Mouse (Mus musculus) kidney, postnatal 10 days (tissue): Measurements from ENCODE around the gene Casp9.

Source experiments
- DNase-seq: peaks from one replicate; pipeline ENCODE4 v3.0.0; 2021; ENCODE audit warnings: mixed read lengths

Gene Casp9

DNA sequence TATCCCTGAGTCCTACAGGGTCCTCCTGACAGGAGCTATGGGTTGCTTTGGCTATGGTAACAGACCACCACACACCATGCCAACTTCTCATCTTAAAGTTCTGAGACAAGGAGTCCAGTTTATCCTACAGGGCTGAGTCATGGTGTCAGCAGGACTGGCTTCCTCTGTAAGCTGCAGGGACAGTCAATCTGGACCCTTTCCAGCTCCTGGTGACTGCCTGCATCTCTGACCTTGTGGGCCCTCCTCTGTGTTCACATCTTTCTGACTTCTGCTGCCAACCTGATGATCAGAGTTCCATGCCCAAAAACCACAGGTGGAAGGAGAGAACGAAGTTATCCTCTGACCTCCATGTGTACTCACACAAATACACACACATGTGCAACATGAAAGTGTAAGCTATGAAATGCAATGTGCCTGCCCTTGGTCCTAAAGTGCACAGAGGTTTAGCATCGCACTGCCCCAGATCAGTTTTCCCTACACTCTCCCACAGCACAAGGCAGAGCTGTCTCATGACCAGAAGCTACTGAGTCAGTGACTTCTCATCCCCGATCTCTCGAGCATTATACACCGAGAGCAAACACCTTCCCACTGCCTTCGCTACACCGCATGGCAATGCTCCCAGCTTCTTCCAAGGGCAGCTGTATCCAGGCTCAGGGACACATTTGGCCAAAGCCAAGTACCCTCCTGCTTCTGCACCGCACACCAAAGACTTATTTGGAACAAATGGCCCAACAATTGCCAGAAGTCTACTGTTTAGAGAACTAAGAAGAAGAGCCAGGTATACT lies 12.0 kb upstream of the Casp9 start:
- no peak for DNase-seq

DNA sequence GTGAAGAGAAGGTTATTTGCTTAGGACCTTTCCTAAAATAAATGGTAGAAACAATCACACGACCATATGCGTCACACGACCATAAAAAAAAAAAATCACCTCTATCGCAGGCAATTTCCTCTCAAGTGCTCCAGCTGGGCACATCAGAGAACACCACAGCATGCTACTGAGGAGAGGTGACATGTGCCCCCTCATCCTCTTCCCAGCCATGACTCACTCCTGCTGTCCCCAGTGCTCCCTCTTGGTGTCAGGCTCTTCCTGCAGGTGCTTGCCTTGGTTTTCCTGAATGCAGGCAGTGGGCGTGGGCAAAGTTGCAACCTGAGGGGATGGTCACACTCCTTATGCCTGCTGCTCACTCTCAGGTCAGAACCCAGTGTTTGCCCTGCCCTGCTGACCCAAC lies 8.6 kb upstream of the Casp9 start:
- DNase-seq, result no peak

DNA sequence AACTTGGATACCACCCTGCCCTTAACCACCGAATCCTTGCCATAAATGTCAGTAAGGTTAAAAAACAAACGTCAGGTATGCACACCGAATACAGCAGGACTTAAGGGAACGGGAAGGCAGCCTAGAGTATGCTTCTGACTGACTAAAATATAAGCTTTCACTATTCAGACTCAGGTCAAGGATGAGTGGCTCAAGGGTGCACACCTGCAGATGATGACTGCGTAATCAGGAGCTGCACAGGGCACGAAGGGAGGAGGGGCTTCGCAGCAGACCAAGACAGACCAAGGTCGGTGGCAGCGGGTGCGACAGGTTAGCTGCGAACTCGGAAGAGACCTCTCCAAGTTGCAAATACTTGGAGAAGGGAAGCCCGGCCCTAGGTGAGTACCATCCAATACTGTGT lies 7.3 kb upstream of the Casp9 start:
- no peak for DNase-seq

DNA sequence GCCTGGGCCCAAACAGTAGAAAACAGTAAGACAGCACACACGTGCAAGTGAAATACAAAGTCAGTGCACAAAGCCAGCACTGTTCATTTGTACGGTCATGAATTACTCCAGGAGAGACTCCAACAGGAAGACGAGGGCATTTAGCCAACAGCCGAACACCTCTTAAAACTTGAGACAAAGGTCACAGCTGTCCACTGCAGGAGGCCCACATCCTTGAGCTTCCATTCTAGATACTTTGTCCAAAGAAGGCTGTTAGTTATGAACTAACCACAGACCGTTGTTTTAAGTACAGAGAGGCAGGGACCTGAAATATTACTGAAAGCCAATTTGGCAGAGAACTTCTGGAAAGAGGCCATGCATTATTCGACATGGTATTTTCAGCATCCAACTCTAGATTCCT lies 6.4 kb upstream of the Casp9 start:
- peak; percentile 61 for DNase-seq

DNA sequence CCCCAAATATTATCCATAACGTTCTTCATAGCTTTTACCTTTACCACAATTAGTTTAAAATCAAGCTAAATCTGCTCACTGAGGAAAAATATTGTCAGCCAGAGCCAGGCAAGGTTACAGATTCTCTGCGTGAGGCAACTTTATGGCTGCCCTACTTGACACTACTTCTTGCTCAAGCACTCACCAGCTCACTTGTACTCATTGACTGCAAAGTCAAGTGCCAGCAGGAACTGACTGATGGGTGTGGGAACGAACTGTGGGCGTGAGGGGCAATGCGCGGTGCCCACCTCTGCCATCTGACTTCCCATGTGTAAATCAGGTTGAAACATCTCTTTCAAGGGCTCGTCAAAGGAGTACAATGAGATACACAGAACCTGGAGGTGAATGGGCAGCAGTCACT lies 6.0 kb upstream of the Casp9 start:
- DNase-seq, result no peak

DNA sequence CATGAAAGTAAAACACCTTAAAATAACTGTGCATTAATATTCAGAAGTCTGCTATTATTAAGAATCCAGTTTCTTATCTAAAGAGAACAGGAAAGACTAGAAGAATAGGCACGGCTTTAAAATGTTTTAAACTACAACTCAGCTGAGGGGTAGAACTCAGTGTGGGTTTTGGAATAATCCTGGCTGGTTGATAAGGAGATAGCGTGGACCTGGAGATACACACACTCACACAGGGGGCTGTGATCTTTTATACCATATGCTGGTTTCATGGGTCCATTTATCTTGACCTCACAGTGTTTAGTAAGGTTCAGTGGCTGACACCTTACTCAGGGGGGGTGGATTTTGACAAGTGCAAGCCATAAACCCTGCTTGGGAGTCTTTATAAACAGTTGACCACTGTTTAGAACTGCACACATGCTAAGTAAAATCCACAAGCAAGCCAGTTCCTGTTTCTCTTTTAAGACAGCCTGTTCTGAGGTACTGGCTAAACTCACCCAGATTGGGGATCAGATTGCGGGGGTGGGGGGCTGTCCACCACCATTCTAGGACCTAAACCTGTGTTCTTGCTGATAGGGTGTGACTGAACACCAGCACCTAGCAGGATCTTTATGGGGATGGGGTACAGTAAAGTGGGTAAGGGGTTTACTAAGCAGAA lies 3.7 kb upstream of the Casp9 start:
- no peak for DNase-seq

DNA sequence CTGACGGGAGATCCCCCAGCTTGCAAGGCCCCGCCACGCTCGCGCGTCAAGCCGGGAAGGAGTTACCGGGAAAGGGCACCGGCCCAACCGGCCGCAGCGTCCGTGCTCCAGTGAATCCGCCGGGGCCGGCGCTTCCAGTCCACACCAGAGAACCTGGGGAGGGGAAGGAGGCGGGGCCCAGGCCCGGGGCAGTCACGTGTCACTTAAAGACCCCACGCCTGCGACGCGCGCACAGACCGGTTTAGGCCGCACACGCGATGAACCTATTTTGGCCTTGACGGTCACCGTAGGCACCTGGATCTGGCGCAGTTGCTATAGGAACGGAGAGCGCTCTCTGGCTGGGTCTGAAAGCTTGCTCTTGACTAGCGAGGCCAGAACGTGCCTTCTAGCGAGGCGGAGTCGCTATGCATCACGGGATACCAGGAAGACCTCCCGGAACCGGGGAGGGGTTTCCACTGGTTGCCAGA lies 2.9 kb upstream of the Casp9 start, which contains the start of gene Dnajc16:
Dnajc16 (minus strand) TSS at position 408 of the 467 bp plus-strand sequence.
- peak; percentile 98 for DNase-seq

DNA sequence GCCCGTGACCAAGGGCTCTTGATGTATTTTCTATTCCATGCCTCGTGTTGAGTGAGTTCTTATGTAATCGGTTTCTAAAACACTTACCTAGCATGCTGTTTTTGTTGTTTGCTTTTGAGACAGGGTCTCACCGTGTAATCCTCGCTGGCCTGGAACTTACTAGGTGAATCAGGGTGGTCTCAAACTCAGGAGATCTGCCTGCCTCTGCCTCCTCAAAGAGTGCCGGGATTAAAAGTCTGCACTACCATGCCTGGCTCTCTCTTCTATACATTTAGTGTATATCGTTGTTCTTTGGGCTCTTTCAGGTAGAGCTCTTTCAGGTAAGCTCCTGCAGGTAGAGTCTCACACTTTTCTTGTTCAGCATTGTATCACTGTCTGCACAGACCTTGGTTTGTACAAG lies 1.9 kb upstream of the Casp9 start:
- DNase-seq, result no peak

DNA sequence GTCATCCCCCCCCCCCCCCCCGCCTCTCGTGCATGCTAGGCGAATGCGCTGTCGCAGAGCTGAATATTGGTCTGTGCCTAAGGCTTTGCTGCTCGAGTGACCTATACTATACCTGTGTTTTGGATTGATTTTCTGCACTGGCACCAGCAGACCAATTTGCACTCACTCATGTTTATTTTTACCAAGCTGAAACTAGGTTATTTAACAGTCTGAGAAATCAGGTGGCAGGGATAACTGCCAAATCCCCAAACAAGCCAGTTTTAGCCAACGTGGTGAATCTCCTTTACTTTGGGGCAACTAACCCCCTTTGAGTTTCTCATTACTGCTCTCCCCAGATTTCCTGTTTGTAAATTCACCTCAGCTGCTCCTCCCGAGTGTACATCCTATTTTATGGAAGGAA lies 1.5 kb upstream of the Casp9 start:
- no peak for DNase-seq

DNA sequence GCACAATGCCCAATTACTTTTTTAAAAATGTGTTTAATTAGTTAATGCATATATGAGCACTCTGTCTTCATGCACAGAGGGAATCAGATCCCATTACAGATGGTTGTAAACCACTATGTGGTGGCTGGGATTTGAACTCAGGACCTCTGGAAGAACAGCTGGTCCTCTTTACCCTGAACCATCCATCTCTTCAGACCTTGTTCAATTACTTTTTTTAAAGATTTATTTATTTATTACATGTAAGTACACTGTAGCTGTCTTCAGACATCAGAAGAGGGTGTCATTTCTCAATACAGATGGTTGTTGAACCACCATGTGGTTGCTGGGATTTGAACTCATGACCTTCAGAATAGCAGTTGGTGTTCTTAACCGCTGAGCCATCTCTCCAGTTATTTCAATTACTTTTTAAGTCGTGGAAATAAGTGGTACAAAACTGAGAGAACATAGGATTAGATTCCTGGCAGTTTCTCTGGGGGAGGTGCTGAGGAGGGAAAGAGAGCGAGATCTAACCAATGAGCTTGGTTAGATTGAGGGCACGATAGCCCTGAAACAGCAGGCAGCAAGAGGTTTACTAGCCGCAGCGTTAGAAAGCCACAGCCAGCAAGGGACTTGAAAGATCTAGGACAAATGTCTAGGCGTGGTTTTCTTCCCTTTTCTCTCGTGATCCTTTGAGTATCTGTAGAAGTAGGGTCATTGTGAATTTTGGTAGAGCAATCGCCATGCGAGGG lies 694 bp upstream of the Casp9 start:
- no peak for DNase-seq

DNA sequence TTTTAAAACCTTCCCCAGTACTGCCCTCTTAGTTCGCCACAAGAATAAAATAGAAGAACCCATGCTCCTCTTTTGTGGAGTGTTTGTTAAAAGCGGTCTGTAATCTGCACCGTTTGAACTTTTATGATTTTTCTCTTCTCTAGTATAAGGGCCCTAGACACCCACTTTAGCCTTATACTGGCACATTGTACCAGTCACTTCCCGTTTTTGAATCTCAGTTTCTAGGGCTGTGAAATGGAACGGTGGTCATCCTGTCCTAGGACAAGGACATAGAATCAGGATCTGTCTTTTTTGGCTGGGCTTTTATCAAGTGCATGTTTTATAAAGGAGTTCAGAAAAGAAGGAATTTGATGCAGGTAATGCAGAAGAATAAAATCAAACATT lies 732 bp downstream of the Casp9 start:
- no peak for DNase-seq

DNA sequence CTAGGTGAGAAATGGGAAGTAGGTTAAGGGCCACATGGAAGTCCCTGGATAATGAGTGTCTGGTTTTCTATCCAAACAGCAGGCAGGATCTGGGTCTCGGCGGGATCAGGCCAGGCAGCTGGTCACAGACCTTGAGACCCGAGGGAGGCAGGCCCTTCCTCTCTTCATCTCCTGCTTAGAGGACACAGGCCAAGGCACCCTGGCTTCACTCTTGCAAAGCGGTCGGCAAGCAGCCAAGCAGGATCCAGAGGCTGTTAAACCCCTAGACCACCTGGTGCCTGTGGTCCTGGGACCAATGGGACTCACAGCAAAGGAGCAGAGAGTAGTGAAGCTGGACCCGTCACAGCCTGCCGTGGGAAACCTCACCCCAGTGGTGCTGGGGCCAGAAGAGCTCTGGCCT lies 2.9 kb downstream of the Casp9 start:
- peak; percentile 24 for DNase-seq

DNA sequence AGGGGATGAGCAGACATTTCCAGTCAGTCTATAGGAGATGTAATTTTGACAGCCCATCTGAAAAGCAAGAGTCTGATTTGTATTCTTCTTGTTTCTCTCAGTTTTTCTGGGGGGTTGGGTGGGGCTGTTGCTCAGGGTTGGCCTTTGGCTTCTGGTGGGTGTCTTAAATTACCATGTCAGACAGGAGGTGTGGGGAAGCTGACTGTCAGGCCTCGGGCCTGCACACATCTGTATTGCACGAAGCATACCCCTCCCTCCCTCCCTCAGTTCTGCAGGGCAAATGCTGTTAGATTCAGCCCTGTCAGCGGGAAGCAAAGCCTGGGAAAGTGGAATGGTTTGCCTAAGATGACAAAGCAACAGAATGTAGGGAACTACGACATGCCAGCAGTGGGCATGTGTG lies 3.5 kb downstream of the Casp9 start:
- DNase-seq, result no peak

DNA sequence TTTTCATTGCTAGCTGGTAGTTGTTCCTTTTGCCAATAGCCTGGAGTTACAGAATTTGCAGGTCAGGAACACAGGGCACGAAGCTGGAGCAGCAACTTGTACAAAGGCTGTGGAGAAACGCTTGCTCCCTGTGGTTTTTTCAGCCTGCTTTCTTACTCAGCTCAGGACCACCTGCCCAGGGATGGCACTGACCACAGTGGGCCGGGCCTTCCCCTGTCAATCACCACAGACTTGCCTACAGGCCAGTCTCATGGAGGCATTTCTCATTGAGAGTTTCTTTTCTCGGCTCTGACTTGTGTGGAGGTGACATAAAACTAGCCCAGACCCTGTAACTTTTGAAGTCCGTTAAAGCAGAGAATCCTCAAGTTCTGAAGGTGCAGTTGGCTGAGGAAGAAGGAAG lies 4.1 kb downstream of the Casp9 start:
- no peak for DNase-seq

DNA sequence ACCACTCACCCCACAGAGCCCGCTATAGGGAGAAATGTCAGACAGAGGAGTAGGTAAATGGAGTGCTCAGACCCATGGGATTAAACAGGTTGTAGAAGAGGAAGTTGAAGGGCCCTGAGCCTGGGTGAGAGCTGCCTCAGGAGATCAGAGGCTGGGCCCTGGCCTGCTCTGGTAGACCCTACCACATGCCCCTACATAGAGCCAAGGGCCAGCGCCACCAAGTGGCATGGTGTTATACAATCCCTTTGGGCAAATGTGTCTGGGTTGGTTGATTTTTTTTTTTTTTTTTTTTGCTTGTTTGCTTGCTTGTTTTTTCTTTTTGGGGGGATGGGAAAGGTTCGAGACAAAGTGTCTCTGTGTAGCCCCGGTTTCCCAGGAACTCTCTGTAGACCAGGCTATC lies 10.7 kb downstream of the Casp9 start:
- no peak for DNase-seq

DNA sequence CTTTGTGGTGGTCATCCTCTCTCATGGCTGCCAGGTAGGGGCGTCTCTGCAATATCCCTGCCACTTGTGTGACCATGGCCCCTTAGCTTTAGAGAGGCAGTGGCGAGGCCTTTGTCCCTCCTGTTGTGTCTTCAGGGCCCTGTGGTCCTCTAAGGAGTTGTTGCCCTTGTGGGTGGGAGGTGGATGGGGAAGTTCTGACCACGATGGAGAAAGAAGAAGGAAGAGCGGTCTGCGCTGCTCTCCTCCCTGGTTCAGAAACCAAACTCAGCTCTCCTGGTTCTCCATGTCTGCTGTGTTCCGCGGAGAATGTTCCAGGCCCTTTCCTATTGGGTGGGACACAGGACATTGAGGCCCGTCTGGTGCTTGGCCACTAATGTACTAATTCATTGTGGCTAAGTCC lies 12.5 kb downstream of the Casp9 start:
- DNase-seq, result no peak

DNA sequence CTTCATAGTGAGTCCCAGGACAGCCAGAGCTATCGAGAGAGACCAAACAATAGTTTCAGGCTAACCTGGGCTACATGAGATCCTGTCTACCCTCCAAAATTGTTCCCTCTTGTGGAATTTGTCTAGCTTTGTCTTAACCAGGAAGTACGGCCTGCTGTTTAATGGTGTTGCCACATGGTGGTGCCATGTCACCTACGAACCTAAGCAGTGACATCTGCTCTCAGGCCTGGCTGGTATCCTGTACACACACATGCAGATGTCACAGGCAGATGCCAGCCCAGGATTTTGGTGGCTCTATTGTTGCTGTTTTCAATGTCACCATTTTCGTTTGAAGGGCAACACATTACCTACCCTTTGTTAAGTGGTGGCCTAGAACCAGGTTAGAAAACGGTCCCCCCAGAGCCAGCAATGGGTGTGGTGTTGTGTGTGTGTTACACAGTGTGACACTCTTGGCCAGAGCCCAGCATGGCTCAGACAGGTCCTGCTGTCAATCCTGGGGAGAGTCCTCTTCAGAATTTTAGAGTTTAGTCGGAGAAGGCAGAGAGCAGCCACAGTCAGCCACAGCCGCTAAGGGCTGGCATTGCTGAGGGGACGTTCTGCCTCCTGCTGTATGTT lies 16.5 kb downstream of the Casp9 start:
- no peak for DNase-seq

DNA sequence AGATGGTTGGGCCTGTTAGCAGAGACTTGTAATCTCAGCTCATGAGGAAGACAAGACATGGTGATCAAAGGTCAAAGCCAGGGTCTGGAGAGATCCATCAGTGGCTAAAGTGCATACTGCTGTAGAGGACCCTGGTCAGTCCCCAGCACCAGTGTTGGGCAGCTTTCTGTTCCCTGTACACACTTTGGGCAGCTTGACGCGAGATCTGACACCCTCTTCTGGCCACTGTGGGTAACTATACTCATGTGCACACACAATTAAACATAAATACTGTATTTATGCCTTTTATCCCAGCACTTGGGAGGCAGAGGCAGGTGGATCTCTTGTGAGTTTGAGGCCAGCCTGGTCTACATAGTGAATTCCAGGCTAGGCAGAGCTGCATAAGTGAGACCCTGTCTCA lies 17.6 kb downstream of the Casp9 start:
- no peak for DNase-seq

DNA sequence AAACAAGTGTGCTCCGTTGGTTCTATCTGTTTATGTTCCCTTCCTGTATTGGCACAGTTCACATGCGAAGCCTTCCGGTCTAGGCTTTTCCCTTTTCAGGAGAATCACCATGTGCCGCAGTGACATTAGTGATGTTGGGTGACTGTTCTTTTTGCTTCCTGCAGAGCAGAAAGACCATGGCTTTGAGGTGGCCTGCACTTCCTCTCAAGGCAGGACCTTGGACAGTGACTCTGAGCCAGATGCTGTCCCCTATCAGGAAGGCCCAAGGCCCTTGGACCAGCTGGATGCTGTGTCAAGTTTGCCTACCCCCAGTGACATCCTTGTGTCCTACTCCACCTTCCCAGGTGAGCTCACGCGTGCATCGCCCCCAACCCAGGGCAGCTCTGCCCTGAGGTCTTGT lies 18.0 kb downstream of the Casp9 start:
- DNase-seq, result no peak

DNA sequence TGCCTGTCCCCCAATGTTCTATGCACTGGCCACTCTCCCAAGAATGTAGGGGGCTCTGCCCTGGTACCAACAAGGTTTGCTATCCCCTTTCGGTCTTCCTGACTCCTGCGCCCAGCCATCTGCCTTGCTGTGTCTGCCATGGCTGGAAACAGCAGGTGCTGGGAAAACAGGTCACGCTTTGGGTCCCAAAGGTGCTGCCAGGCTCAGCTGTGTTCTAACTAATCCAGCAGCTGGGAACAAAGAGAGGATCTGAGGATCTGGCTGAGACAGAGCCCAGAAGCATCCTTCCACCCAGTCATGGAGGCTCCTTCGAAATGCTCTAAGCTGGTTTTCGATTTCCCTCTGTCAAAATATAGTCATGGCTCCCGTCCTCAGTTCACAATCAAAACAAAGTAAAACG lies 22.9 kb downstream of the Casp9 start:
- no peak for DNase-seq

DNA sequence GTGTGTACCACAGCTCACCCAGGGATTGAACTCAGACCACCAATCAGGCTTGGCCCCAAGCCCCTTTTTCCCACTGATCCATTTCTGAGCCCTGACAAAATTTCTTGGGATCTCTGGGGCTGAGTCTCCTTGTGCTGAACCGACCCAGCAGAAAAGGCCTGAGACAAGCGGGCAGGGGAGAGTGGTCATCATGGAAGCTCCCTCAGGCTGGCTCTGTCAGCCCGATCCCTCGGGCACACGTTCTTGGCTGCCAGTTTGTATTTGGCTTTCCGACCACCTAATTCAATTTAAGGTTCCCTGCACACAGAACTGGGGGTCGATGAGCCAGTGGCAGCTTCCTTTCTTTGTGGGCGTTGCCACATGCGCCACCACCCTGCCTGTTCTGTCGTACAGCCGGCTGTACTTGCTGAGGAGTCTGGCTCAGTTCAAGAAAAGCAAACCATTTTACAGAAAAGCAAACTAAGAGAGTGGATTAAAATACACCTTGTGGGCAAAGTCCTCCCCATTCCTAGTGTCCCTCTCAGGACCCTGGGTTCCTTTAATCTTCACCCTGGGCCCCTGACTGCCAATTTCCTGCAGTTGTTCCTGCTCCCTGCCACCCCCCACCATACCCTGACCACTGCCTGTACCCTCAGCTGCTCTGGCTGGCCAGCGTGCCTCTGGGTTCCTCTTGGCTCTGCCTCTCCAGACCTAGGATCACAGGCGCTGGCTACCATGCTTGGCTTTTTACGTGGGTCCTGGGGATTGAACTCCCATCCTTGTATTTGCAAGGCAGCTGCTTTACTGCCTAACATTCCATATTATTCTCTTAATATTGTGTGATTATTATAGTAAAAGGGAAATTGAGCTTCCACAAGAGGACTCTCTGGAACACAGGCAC lies 23.6 kb downstream of the Casp9 start:
- no peak for DNase-seq

DNA sequence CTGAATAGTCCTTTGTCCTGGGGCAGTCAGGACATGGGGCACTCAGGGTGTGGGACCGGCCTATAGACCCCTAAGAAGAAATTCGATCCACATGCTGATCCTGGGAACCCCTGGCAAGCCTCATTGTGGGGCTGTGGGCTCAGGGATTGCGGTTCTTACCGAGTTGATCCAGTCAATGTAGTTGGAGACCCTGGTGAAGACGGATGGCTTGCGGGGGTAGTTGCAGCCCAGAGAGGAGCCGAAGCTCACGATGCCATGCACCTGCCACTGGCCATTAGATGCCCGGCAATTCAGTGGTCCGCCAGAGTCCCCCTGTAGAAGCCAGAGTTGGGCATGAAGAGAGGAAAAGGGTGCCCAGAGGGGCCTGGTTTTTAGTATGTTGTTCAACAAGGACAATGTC lies 24.3 kb downstream of the Casp9 start:
- no peak for DNase-seq

DNA sequence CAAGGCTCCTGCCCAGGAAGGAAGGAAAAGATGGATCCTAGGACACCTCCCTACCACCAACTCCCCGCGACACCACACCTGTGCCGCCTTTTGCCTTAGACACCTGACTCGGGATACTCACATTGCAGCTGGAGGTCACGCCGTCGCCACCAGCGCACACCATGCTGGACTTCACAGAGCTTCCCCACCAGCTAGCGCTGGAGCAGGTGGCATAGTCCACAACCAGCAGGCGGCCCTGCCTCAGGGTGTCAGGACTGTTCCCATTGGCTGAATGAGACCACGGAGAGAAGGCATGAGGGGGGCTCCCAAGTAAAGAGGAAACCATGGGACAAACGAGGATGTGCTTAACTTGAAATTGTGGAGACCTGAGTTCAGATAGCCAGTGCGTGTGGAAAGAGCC lies 25.4 kb downstream of the Casp9 start:
- DNase-seq, result no peak
